Mouse (Mus musculus) T-cell, adult 2 months (primary cell): ENCODE results near the gene Ube2g1.
"Not testable (repeated sequence)": the region's sequence is repeated elsewhere in the genome, so short reads cannot be mapped to it uniquely, and the experiment has no call there.

Source experiments
- DNase-seq: peaks from one replicate; pipeline ENCODE4 v3.0.0; 2022; ENCODE audit warnings: low spot score

Ube2g1 gene

GRCm38 (mm10) chr11:72695025-72695424 lies 87.9 kb downstream of the Ube2g1 start:
- DNase-seq = no peak

- DNase-seq = no peak
Measured at GRCm38 (mm10) chr11:72696368-72696971, 89.4 kb downstream of the Ube2g1 start.

- DNase-seq = no peak
Measured at GRCm38 (mm10) chr11:72697323-72697722, 90.2 kb downstream of the Ube2g1 start.

- DNase-seq = not testable (repeated sequence)
Measured at GRCm38 (mm10) chr11:72705111-72705510, 98.0 kb downstream of the Ube2g1 start.

GRCm38 (mm10) chr11:72712721-72713120 lies 105.6 kb downstream of the Ube2g1 start:
- no peak for DNase-seq

GRCm38 (mm10) chr11:72718161-72718560 lies 111.1 kb downstream of the Ube2g1 start:
- DNase-seq = no peak

- DNase-seq = no peak
Measured at GRCm38 (mm10) chr11:72723165-72723564, 116.1 kb downstream of the Ube2g1 start.

GRCm38 (mm10) chr11:72723871-72724270 lies 116.8 kb downstream of the Ube2g1 start:
- no peak for DNase-seq

- DNase-seq = no peak
Measured at GRCm38 (mm10) chr11:72726023-72726422, 118.9 kb downstream of the Ube2g1 start.

- no peak for DNase-seq
Measured at GRCm38 (mm10) chr11:72733736-72734135, 126.7 kb downstream of the Ube2g1 start.

- DNase-seq = no peak
Measured at GRCm38 (mm10) chr11:72734840-72735518, 127.9 kb downstream of the Ube2g1 start.

GRCm38 (mm10) chr11:72735519-72735860 lies 128.4 kb downstream of the Ube2g1 start:
- no peak for DNase-seq
